Mouse (Mus musculus): ENCODE results near the gene Camta2.

Camta2 gene

GRCm38 (mm10) chr11:70687601-70688199 lies at the start of gene Camta2:
Gene Camta2 (minus strand): TSS chr11:70688105.
- in situ Hi-C loops (cut with MboI), result no loop called here

GRCm38 (mm10) chr11:70733256-70733655 lies 45.4 kb upstream of the Camta2 start:
- in situ Hi-C loops (cut with MboI), result no loop called here

DNA sequence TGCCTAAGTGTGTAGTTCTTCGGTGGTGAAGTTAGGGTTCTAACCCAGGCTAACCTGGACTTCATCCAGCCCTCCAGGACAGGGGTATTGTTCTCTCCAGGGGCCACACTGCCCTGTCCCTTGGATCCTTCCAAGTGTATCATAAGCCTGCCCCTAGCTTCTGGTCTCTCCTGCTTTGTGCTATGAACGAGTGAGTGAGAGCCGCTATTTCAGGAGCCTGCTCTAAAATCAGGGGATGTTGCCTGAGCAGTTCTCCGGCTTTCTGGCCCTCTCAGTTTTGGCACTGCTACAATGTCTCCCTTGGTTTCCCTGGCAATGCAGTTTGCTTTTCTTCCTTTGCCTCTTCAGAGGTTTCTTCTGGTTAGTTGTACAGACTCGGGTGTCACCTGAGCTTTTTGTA lies 43.3 kb upstream of the Camta2 start:
- in situ Hi-C loops (cut with MboI), result no loop called here

- in situ Hi-C loops (cut with MboI), result no loop called here
Measured at GRCm38 (mm10) chr11:70730427-70731038, 42.6 kb upstream of the Camta2 start.

- in situ Hi-C loops (cut with MboI), result no loop called here
Measured at GRCm38 (mm10) chr11:70727385-70727784, 39.5 kb upstream of the Camta2 start.

- in situ Hi-C loops (cut with MboI), result no loop called here
Measured at GRCm38 (mm10) chr11:70726585-70726984, 38.7 kb upstream of the Camta2 start.

DNA sequence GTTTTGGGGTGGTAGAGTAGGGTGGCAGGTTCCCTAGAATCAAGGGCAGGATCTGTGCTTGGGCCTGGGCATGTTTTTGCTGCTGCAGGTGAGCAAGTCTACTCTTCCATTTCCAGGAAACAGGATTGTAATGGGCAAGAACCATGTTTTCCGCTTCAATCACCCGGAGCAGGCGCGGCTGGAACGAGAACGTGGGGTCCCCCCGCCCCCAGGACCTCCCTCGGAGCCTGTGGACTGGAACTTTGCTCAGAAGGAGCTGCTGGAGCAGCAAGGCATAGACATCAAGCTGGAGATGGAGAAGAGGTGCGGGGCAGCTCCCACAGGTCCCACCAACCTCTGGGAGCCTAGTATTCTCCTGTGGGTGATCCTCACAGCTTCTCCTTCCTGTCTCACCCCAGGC lies 36.8 kb upstream of the Camta2 start:
- in situ Hi-C loops (cut with MboI), result no loop called here

- in situ Hi-C loops (cut with MboI), result no loop called here
Measured at GRCm38 (mm10) chr11:70721072-70721471, 33.2 kb upstream of the Camta2 start.

- in situ Hi-C loops (cut with MboI), result no loop called here
Measured at GRCm38 (mm10) chr11:70720567-70720966, 32.7 kb upstream of the Camta2 start.

- in situ Hi-C loops (cut with MboI), result no loop called here
Measured at GRCm38 (mm10) chr11:70718481-70718880, 30.6 kb upstream of the Camta2 start.

GRCm38 (mm10) chr11:70715832-70716231 lies 27.9 kb upstream of the Camta2 start:
- in situ Hi-C loops (cut with MboI), result no loop called here

GRCm38 (mm10) chr11:70713222-70713621 lies 25.3 kb upstream of the Camta2 start:
- in situ Hi-C loops (cut with MboI), result no loop called here

DNA sequence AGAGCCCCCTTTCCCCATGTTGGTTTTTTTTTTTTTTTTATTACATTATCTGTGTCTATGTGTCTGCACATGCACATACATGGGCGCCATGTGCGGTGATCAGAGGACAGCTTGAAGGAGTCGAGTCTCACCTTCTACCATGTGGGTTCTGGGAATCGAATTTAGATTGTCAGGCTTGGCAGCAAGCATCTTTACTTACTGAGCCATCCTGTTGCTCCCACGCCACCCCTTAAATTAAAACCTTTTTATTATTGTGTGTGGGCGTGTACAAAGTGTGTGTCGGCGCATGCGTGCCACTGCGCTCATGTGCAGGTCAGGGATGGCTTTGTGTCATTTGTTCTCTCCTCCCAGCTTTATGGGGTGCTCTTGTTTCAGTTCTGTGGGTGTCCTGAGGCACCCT lies 23.1 kb upstream of the Camta2 start:
- in situ Hi-C loops (cut with MboI), result no loop called here

- in situ Hi-C loops (cut with MboI), result no loop called here
Measured at GRCm38 (mm10) chr11:70706127-70706526, 18.2 kb upstream of the Camta2 start.

DNA sequence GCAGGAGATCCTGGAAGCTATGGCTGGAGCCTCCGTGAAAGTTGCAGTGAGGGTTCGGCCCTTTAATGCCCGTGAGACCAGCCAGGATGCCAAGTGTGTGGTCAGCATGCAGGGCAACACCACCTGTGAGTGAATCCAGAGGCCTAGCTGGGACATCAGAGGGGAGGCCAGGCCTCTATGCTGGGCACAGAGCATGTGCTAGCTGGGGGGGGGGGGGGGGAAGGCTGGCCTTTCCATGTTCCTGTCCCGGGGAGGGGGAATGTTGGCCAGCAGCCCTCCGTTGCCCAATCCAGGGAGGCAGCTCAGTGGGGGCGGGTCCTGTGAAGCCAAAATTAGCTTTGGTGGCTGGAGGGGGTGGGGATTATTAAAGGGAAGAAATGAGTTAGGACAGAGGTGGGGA lies 14.9 kb upstream of the Camta2 start:
- in situ Hi-C loops (cut with MboI), result no loop called here

- in situ Hi-C loops (cut with MboI), result no loop called here
Measured at GRCm38 (mm10) chr11:70701984-70702733, 14.3 kb upstream of the Camta2 start.

GRCm38 (mm10) chr11:70701221-70701955 lies 13.5 kb upstream of the Camta2 start:
- in situ Hi-C loops (cut with MboI), result no loop called here

DNA sequence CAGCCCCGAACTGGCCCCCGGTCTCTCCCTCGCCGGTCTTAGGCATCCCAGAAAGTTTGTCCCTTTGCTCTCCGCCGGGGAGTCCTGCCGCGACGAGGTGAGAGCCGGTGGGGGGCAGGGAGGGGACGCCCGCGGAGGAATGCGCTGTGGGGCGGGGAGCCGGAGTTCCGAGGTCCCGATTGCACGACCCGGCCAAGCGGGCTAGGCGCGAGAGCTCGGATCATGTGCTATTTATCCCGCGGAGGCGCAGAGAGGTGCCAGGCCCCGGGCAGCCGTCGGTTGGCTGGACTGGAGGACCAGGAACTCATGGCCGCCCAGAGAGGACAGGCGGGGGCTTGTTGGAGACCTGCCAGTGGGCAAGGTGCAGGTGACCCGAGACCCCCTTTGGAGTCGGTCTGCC lies 12.7 kb upstream of the Camta2 start:
- in situ Hi-C loops (cut with MboI), result no loop called here

DNA sequence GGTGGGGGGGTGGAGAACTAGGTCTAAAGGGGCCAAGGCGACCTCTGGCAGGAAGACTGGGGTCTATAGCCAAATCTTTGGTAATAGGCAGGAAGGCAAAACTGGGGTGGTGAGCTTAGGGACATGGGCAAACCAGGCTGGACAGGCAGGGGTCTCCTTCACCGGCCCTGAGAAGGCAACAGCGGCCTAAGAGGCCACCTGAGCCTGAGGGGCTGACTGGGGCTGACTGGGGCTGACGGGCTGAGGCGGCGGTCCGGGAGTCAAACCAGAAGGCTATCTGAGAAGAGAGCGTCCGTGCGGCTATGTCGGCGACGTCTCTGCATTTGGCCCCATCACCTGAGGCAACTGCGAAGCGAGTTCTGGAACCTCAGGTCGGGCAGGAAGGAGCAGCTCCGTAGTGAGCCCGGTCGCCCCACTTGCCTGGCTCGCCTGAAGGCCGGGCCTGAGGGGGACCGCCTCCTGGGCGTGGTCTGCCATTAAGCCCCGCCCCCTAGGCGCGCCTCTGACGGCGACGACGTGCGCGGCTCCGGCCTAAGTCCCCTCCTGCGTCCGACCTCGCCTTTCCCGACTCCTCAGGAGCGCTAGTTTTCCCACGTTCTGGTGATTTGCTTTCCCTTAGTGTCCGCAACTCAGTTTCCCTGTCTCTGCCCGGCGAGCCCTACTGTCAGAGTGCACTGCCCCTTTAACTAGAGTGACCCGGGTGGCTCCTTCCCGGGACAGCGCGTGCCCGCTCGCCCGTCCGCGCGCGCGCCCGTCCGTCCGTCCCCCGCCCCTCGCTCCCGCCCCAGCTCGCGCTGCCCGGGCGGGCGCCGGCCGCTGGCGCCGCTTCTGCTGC lies 12.0 kb upstream of the Camta2 start, which contains the start of the genes Inca1 and Kif1c:
Inca1 (minus strand) TSS at position 434 of the 835 bp plus-strand sequence.
Kif1c (plus strand) TSS at position 827 of the 835 bp plus-strand sequence.
- in situ Hi-C loops (cut with MboI), result no loop called here

- in situ Hi-C loops (cut with MboI), result no loop called here
Measured at GRCm38 (mm10) chr11:70699051-70699450, 11.1 kb upstream of the Camta2 start.

DNA sequence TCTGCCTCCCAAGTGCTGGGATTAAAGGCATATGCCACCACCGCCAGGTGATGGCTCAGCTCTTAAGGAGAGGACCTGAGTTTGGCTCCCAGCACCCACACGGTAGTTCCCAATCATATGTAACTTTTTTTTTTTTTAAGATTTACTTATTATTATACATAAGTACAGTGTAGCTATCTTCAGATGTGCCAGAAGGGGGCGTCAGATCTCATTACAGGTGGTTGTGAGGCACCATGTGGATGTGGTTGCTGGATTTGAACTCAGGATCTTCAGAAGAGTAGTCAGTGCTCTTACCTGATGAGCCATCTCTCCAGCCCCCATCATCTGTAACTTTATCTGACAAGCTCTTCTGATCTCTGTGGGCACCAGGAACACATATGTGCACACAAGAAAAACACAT lies 9.5 kb upstream of the Camta2 start:
- in situ Hi-C loops (cut with MboI), result no loop called here
